Mouse (Mus musculus) erythroblast, embryonic 14.5 days (primary cell): ENCODE results near the gene Pts. TPM values are rescaled to one million over a fixed set of nuclear protein-coding genes. Genes with fewer than 3 reads are reported as not detected.

ENCODE experiments used
- H3K27me3 ChIP-seq: 2 replicates; pipeline ENCODE4 v1.6.1; 2012; ENCODE audit warnings: inconsistent platforms; ENCODE audit not compliant: control insufficient read depth
- H3K36me3 ChIP-seq: 2 replicates; pipeline ENCODE4 v1.6.1; 2012; ENCODE audit warnings: mild to moderate bottlenecking, inconsistent platforms; ENCODE audit not compliant: control insufficient read depth
- H3K4me1 ChIP-seq: 2 replicates; pipeline ENCODE4 v1.6.1; 2012; ENCODE audit warnings: inconsistent platforms; ENCODE audit not compliant: control insufficient read depth
- H3K4me3 ChIP-seq: replicated peaks from 2 replicates; pipeline ENCODE3; 2012; ENCODE audit warnings: moderate library complexity, mild to moderate bottlenecking, inconsistent platforms
- H3K9me3 ChIP-seq: 2 replicates; pipeline ENCODE4 v1.6.1; 2012; ENCODE audit warnings: low read length, inconsistent platforms, mixed read lengths; ENCODE audit not compliant: control insufficient read depth
- GATA1 ChIP-seq: IDR thresholded peaks from 2 replicates; pipeline ENCODE4 v1.6.1; 2012; ENCODE audit warnings: low read length, inconsistent platforms, mixed read lengths
- TAL1 ChIP-seq: IDR thresholded peaks from 3 replicates; pipeline ENCODE4 v1.6.1; 2012; ENCODE audit warnings: low read length, inconsistent platforms, mixed read lengths
- polyA plus RNA-seq: library from polyadenylated mRNA; stranded (reverse); fragments of >175 nt; gene quantifications from 2 replicates; pipeline ENCODE4 v1.2.3, GENCODE M21; 2012

Pts gene
- polyA plus RNA-seq, 1 experiment: 0.35 TPM

GRCm38 (mm10) chr9:50497536-50497935 lies 31.0 kb downstream of the Pts start:
- Histone ChIP-seq H3K4me3 (no peak overlapping the region), H3K9me3 (no peaks in the 10 kb centered on the region), H3K36me3 (no peaks in the 10 kb centered on the region), H3K4me1 (peaks cover 24% of the 10 kb centered on the region), H3K27me3 (no peaks in the 10 kb centered on the region)
- TF ChIP-seq TAL1: no peak
- TF ChIP-seq GATA1: no peak

DNA sequence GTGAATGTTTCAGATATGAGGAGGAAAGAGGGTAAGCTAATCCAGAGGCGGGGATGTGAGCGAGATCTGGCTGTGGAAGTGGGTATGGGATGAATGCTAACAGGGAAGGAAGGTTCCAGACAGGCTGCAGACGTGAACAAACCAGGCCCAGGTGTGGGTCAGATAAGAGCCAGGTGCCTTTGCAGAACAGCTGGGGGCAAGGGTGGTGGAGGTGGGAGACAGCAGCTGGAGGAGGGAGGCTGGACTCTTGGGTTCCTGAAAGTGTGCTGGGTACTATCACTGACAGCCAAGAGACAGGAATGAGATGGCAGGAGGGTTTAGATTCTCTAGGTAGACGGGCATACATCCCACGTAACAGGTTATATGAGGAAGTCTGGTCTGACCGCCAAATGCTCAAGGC lies 31.4 kb downstream of the Pts start:
- H3K27me3 ChIP-seq: no peaks in the 10 kb centered on the region
- no peaks in the 10 kb centered on the region for H3K9me3 ChIP-seq
- H3K4me1 ChIP-seq: peaks cover 24% of the 10 kb centered on the region
- no peak overlapping the region for H3K4me3 ChIP-seq
- no peaks in the 10 kb centered on the region for H3K36me3 ChIP-seq
- no peak for TF ChIP-seq GATA1
- TF ChIP-seq TAL1: no peak

DNA sequence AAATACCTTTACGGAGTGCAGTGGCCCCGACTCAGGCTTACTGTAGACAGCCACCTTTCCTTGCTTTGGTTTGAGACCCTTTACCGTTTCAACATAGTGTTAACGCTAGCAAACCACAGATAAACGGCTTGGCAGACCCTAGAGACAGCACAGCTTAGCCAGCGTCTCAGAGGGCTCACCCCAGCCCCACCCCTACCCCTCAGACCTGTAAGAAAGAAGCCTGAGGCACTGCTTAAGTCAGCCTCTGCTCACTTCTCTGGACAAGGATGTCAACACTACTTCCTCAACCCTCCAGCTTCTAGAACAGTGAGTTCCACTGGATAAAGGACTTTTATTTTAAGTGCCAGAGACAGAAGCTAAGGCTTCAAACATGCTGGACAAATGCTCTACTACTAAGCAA lies 32.0 kb downstream of the Pts start:
- no peak for TF ChIP-seq TAL1
- no peak for TF ChIP-seq GATA1
- Histone ChIP-seq H3K4me3 (no peak overlapping the region), H3K4me1 (peaks cover 24% of the 10 kb centered on the region), H3K9me3 (no peaks in the 10 kb centered on the region), H3K27me3 (no peaks in the 10 kb centered on the region), H3K36me3 (no peaks in the 10 kb centered on the region)

GRCm38 (mm10) chr9:50496151-50496505 lies 32.4 kb downstream of the Pts start:
- Histone ChIP-seq H3K27me3 (no peaks in the 10 kb centered on the region), H3K4me3 (no peak overlapping the region), H3K9me3 (no peaks in the 10 kb centered on the region), H3K36me3 (no peaks in the 10 kb centered on the region), H3K4me1 (peaks cover 23% of the 10 kb centered on the region)
- no peak for TF ChIP-seq GATA1
- no peak for TF ChIP-seq TAL1

DNA sequence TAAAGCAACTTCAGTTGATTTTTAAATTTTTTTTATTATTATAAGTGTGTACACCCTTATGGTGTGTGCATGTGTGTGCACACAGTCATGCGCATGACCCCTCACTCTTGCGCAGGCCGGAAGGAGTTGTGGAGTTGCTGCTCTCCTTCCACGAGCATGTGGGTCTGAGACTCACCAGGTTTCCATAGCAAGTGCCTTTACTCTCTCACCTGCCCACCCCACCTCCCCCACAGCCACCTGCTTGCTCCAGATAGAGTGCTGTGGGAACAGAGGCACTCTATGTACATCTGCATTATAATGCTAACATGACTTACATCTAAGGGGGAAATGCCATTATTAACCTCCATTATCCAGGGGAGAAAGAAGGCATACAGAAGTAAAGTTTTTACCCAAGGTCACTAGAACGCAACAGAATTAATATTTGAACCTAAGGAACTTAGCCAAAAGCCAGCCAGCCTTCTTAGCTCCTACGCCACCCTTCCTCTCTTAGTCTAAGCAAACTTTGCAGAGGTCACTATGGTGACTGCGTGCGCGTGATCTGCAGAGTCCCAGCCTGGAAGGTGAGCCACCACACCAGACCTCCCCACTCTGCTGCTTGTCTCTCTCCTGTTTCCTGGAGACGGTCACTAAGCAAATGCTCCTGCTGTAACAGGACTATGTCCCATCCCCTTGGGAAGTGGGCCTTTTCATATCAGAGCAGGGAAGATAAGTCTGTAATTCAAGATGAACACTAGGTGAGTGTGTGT lies 32.9 kb downstream of the Pts start:
- Histone ChIP-seq H3K4me3 (no peak overlapping the region), H3K36me3 (no peaks in the 10 kb centered on the region), H3K27me3 (no peaks in the 10 kb centered on the region), H3K9me3 (no peaks in the 10 kb centered on the region), H3K4me1 (peaks cover 21% of the 10 kb centered on the region)
- TF ChIP-seq GATA1 (no peak), TAL1 (no peak)

- Histone ChIP-seq H3K9me3 (no peaks in the 10 kb centered on the region), H3K4me3 (no peak within 1 kb of the TSS), H3K4me1 (peaks cover 17% of the 10 kb centered on the region), H3K27me3 (no peaks in the 10 kb centered on the region), H3K36me3 (no peaks in the 10 kb centered on the region)
- TF ChIP-seq TAL1 (no peak), GATA1 (no peak)
Observed at GRCm38 (mm10) chr9:50494311-50494710, 34.2 kb downstream of the Pts start, which contains the start of gene Plet1. Gene Plet1 (plus strand): TSS chr9:50494525.

DNA sequence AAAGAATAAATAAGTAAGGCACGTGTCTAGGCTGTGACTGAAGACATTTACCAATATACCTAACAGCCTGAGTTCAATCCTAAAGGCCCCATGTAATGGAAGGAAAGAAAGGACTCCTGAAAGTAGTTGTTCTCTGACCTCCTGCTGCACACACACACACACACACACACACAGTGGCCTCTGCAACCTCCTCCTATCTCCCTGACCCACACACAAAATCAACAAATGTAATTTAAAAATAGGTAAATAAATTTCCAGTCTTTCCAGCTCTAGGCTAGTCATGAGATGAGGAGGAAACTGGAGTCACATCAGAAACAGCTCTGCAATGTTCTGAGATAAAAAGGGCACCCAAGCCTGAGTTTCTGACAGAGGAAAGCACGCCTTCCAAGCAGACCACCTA lies 34.7 kb downstream of the Pts start:
- Histone ChIP-seq H3K9me3 (no peaks in the 10 kb centered on the region), H3K27me3 (no peaks in the 10 kb centered on the region), H3K36me3 (no peaks in the 10 kb centered on the region), H3K4me1 (peaks cover 17% of the 10 kb centered on the region), H3K4me3 (no peak overlapping the region)
- TF ChIP-seq TAL1 (no peak), GATA1 (no peak)

DNA sequence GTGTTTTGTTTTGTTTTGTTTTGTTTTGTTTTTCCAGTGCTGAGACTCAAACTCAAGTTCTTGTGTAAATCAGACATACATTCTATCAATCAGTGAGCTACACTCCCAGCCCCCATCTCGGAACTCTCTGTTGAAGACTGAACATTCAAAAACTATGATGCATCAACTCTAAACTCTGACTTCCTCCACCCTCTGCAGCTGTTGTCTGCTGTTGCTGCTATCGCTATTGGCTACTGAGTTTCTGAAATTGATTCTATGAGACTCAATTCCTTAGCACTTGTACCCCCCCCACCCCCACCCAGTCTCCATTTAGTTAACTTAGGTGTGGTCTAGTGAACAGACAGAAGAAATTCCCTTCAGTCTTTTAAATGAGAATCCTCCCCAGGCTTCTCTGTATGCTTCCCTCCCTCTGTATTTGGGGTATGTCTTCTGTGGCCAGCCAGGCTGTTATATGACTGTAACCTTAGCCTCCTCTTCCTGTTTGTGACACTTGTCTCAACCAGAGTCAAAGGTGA lies 36.9 kb downstream of the Pts start:
- Histone ChIP-seq H3K4me3 (no peak overlapping the region), H3K9me3 (no peaks in the 10 kb centered on the region), H3K4me1 (peaks cover 16% of the 10 kb centered on the region), H3K36me3 (no peaks in the 10 kb centered on the region), H3K27me3 (no peaks in the 10 kb centered on the region)
- no peak for TF ChIP-seq TAL1
- TF ChIP-seq GATA1: no peak

GRCm38 (mm10) chr9:50490836-50491235 lies 37.7 kb downstream of the Pts start:
- H3K36me3 ChIP-seq: no peaks in the 10 kb centered on the region
- H3K4me3 ChIP-seq: no peak overlapping the region
- no peaks in the 10 kb centered on the region for H3K9me3 ChIP-seq
- H3K4me1 ChIP-seq: peaks cover 9% of the 10 kb centered on the region
- no peaks in the 10 kb centered on the region for H3K27me3 ChIP-seq
- TF ChIP-seq TAL1 (no peak), GATA1 (no peak)

- Histone ChIP-seq H3K36me3 (no peaks in the 10 kb centered on the region), H3K4me3 (no peak overlapping the region), H3K9me3 (no peaks in the 10 kb centered on the region), H3K27me3 (no peaks in the 10 kb centered on the region), H3K4me1 (no peaks in the 10 kb centered on the region)
- TF ChIP-seq TAL1 (no peak), GATA1 (no peak)
Observed at GRCm38 (mm10) chr9:50485521-50485920, 43.0 kb downstream of the Pts start.
